Mouse (Mus musculus): ENCODE measurements at regions not wholly inside any gene's neighbourhood (a gene's known extent, or its start where the extent isn't known, plus 50 kb on each side); places are given as distances from the start of the nearest gene placed in this dataset.
A peak's percentile ranks its signal among the peaks of the same experiment; 100 is the strongest.

- no peak overlapping the region for H3K27ac ChIP-seq (replicated peaks; ENCODE audit: low read depth, low read length)
- no peak overlapping the region for H3K4me2 ChIP-seq (ENCODE audit: low read depth, low read length)
- H3K4me1 ChIP-seq (ENCODE audit: control insufficient read depth, insufficient read depth, low read length) = no peaks in the 10 kb centered on the region
- ATAC-seq (replicated peaks; ENCODE audit: insufficient number of reproducible peaks, low FRiP score, low TSS enrichment, low read depth) (no peak), DNase-seq (ENCODE audit: low spot score) (peak; percentile 58)
- no peak overlapping the region for H3K4me3 ChIP-seq (ENCODE audit: low read depth, low read length)
- H3K27me3 ChIP-seq (ENCODE audit: control insufficient read depth, insufficient read depth, low read length) = no peaks in the 10 kb centered on the region
- H3K9ac ChIP-seq (replicated peaks; ENCODE audit: low read length) = no peak overlapping the region
- 29% methylated on average over 1 of the region's 1 CpGs for WGBS
- H3K9me3 ChIP-seq (replicated peaks; ENCODE audit: control insufficient read depth, low read length) = no peaks in the 10 kb centered on the region
- H3K36me3 ChIP-seq (replicated peaks; ENCODE audit: control insufficient read depth, insufficient read depth, low read depth, low read length) = no peaks in the 10 kb centered on the region
These were observed 197.0 kb downstream of the Dact1 start for GRCm38 (mm10) chr12:71506716-71507115.

GRCm38 (mm10) chr12:71512915-71513612 is 203.4 kb downstream of the Dact1 start:
- Histone ChIP-seq H3K4me1 (ENCODE audit: control insufficient read depth, insufficient read depth, low read length) (no peaks in the 10 kb centered on the region), H3K9ac (replicated peaks; ENCODE audit: low read length) (no peak overlapping the region), H3K4me2 (ENCODE audit: low read depth, low read length) (no peak overlapping the region), H3K27me3 (ENCODE audit: control insufficient read depth, insufficient read depth, low read length) (no peaks in the 10 kb centered on the region), H3K36me3 (replicated peaks; ENCODE audit: control insufficient read depth, insufficient read depth, low read depth, low read length) (no peaks in the 10 kb centered on the region), H3K27ac (replicated peaks; ENCODE audit: low read depth, low read length) (no peak overlapping the region), H3K9me3 (replicated peaks; ENCODE audit: control insufficient read depth, low read length) (no peaks in the 10 kb centered on the region), H3K4me3 (ENCODE audit: low read depth, low read length) (no peak overlapping the region)
- ATAC-seq (replicated peaks; ENCODE audit: insufficient number of reproducible peaks, low FRiP score, low TSS enrichment, low read depth) (no peak), DNase-seq (ENCODE audit: low spot score) (no peak)
- 70% methylated on average over 7 of the region's 7 CpGs for WGBS

GRCm38 (mm10) chr12:71519520-71519919 is 209.8 kb downstream of the Dact1 start:
- H3K4me3 ChIP-seq (ENCODE audit: low read depth, low read length) = no peak overlapping the region
- no peak overlapping the region for H3K9ac ChIP-seq (replicated peaks; ENCODE audit: low read length)
- H3K27ac ChIP-seq (replicated peaks; ENCODE audit: low read depth, low read length) = no peak overlapping the region
- no peak overlapping the region for H3K4me2 ChIP-seq (ENCODE audit: low read depth, low read length)
- no peaks in the 10 kb centered on the region for H3K36me3 ChIP-seq (replicated peaks; ENCODE audit: control insufficient read depth, insufficient read depth, low read depth, low read length)
- no peaks in the 10 kb centered on the region for H3K27me3 ChIP-seq (ENCODE audit: control insufficient read depth, insufficient read depth, low read length)
- 50% methylated on average over 1 of the region's 1 CpGs for whole genome bisulfite sequencing
- no peaks in the 10 kb centered on the region for H3K4me1 ChIP-seq (ENCODE audit: control insufficient read depth, insufficient read depth, low read length)
- no peaks in the 10 kb centered on the region for H3K9me3 ChIP-seq (replicated peaks; ENCODE audit: control insufficient read depth, low read length)
- ATAC-seq (replicated peaks; ENCODE audit: insufficient number of reproducible peaks, low FRiP score, low TSS enrichment, low read depth) = no peak
- no peak for DNase-seq (ENCODE audit: low spot score)

- Histone ChIP-seq H3K27me3 (ENCODE audit: control insufficient read depth, insufficient read depth, low read length) (no peaks in the 10 kb centered on the region), H3K4me2 (ENCODE audit: low read depth, low read length) (no peak overlapping the region), H3K27ac (replicated peaks; ENCODE audit: low read depth, low read length) (no peak overlapping the region), H3K4me1 (ENCODE audit: control insufficient read depth, insufficient read depth, low read length) (peaks cover 2% of the 10 kb centered on the region; the same call in 1 of the 2 replicates), H3K36me3 (replicated peaks; ENCODE audit: control insufficient read depth, insufficient read depth, low read depth, low read length) (no peaks in the 10 kb centered on the region), H3K9ac (replicated peaks; ENCODE audit: low read length) (no peak overlapping the region), H3K4me3 (ENCODE audit: low read depth, low read length) (no peak overlapping the region), H3K9me3 (replicated peaks; ENCODE audit: control insufficient read depth, low read length) (no peaks in the 10 kb centered on the region)
- no peak for ATAC-seq (replicated peaks; ENCODE audit: insufficient number of reproducible peaks, low FRiP score, low TSS enrichment, low read depth)
- 90% methylated on average over 3 of the region's 3 CpGs for WGBS
- DNase-seq (ENCODE audit: low spot score) = no peak
These were observed 212.3 kb downstream of the Dact1 start for GRCm38 (mm10) chr12:71521936-71522335.

- DNase-seq (ENCODE audit: low spot score) (no peak), ATAC-seq (replicated peaks; ENCODE audit: insufficient number of reproducible peaks, low FRiP score, low TSS enrichment, low read depth) (no peak)
- peaks cover 2% of the 10 kb centered on the region; the same call in 1 of the 2 replicates for H3K4me1 ChIP-seq (ENCODE audit: control insufficient read depth, insufficient read depth, low read length)
- no peak overlapping the region for H3K4me3 ChIP-seq (ENCODE audit: low read depth, low read length)
- H3K36me3 ChIP-seq (replicated peaks; ENCODE audit: control insufficient read depth, insufficient read depth, low read depth, low read length) = no peaks in the 10 kb centered on the region
- no peak overlapping the region for H3K4me2 ChIP-seq (ENCODE audit: low read depth, low read length)
- H3K9me3 ChIP-seq (replicated peaks; ENCODE audit: control insufficient read depth, low read length) = no peaks in the 10 kb centered on the region
- 76% methylated on average over 5 of the region's 5 CpGs for WGBS
- no peaks in the 10 kb centered on the region for H3K27me3 ChIP-seq (ENCODE audit: control insufficient read depth, insufficient read depth, low read length)
- H3K27ac ChIP-seq (replicated peaks; ENCODE audit: low read depth, low read length) = no peak overlapping the region
- no peak overlapping the region for H3K9ac ChIP-seq (replicated peaks; ENCODE audit: low read length)
These were observed 212.8 kb downstream of the Dact1 start for GRCm38 (mm10) chr12:71522451-71522850.

GRCm38 (mm10) chr12:71524156-71524555 is 214.5 kb downstream of the Dact1 start:
- no peak for DNase-seq (ENCODE audit: low spot score)
- no peak for ATAC-seq (replicated peaks; ENCODE audit: insufficient number of reproducible peaks, low FRiP score, low TSS enrichment, low read depth)
- 50% methylated on average over 6 of the region's 6 CpGs for WGBS
- no peak overlapping the region for H3K4me3 ChIP-seq (ENCODE audit: low read depth, low read length)
- no peak overlapping the region for H3K4me2 ChIP-seq (ENCODE audit: low read depth, low read length)
- H3K9ac ChIP-seq (replicated peaks; ENCODE audit: low read length) = no peak overlapping the region
- H3K4me1 ChIP-seq (ENCODE audit: control insufficient read depth, insufficient read depth, low read length) = peaks cover 2% of the 10 kb centered on the region; the same call in 1 of the 2 replicates
- no peak overlapping the region for H3K27ac ChIP-seq (replicated peaks; ENCODE audit: low read depth, low read length)
- no peaks in the 10 kb centered on the region for H3K27me3 ChIP-seq (ENCODE audit: control insufficient read depth, insufficient read depth, low read length)
- H3K36me3 ChIP-seq (replicated peaks; ENCODE audit: control insufficient read depth, insufficient read depth, low read depth, low read length) = no peaks in the 10 kb centered on the region
- H3K9me3 ChIP-seq (replicated peaks; ENCODE audit: control insufficient read depth, low read length) = no peaks in the 10 kb centered on the region

- Histone ChIP-seq H3K9me3 (replicated peaks; ENCODE audit: control insufficient read depth, low read length) (no peaks in the 10 kb centered on the region), H3K4me2 (ENCODE audit: low read depth, low read length) (no peak overlapping the region), H3K27ac (replicated peaks; ENCODE audit: low read depth, low read length) (no peak overlapping the region), H3K4me3 (ENCODE audit: low read depth, low read length) (no peak overlapping the region), H3K9ac (replicated peaks; ENCODE audit: low read length) (no peak overlapping the region), H3K36me3 (replicated peaks; ENCODE audit: control insufficient read depth, insufficient read depth, low read depth, low read length) (no peaks in the 10 kb centered on the region), H3K4me1 (ENCODE audit: control insufficient read depth, insufficient read depth, low read length) (peaks cover 2% of the 10 kb centered on the region; the same call in 1 of the 2 replicates), H3K27me3 (ENCODE audit: control insufficient read depth, insufficient read depth, low read length) (no peaks in the 10 kb centered on the region)
- WGBS = 24% methylated on average over 10 of the region's 10 CpGs
- ATAC-seq (replicated peaks; ENCODE audit: insufficient number of reproducible peaks, low FRiP score, low TSS enrichment, low read depth) (no peak), DNase-seq (ENCODE audit: low spot score) (no peak)
These were observed 215.7 kb downstream of the Dact1 start for GRCm38 (mm10) chr12:71525255-71525927.

GRCm38 (mm10) chr12:71526623-71527022 is 216.9 kb downstream of the Dact1 start:
- 62% methylated on average over 7 of the region's 7 CpGs for WGBS
- H3K9me3 ChIP-seq (replicated peaks; ENCODE audit: control insufficient read depth, low read length) = no peaks in the 10 kb centered on the region
- no peaks in the 10 kb centered on the region for H3K27me3 ChIP-seq (ENCODE audit: control insufficient read depth, insufficient read depth, low read length)
- H3K4me3 ChIP-seq (ENCODE audit: low read depth, low read length) = no peak overlapping the region
- H3K4me1 ChIP-seq (ENCODE audit: control insufficient read depth, insufficient read depth, low read length) = peaks cover 2% of the 10 kb centered on the region; the same call in 1 of the 2 replicates
- peak; percentile 25 for DNase-seq (ENCODE audit: low spot score)
- no peak overlapping the region for H3K9ac ChIP-seq (replicated peaks; ENCODE audit: low read length)
- ATAC-seq (replicated peaks; ENCODE audit: insufficient number of reproducible peaks, low FRiP score, low TSS enrichment, low read depth) = no peak
- H3K36me3 ChIP-seq (replicated peaks; ENCODE audit: control insufficient read depth, insufficient read depth, low read depth, low read length) = no peaks in the 10 kb centered on the region
- H3K4me2 ChIP-seq (ENCODE audit: low read depth, low read length) = no peak overlapping the region
- H3K27ac ChIP-seq (replicated peaks; ENCODE audit: low read depth, low read length) = no peak overlapping the region
